Mouse (Mus musculus): ENCODE data around the gene Dnmt3b.
"Not testable (repeated sequence)": the region's sequence is repeated elsewhere in the genome, so short reads cannot be mapped to it uniquely, and the experiment has no call there.

The Dnmt3b gene

DNA sequence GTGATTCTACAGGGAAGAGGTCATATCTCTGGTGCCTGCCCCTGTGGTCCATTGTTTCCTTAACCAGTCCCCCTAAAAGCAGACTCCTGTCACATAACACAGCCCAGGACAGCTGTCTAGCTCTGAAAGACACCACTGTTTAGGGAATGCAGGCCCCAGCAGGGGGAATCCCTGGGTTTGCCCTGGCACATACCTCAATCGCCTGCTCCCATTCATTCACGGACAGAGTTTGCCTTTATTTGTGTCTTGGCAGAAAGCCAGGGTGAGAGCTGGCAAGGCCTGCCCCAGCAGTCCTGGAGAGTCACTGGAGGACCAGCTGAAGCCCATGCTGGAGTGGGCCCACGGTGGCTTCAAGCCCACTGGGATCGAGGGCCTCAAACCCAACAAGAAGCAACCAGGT, 64.0 kb downstream of the Dnmt3b start:
- DNase-seq (ENCODE audit: low read depth): no peak

DNA sequence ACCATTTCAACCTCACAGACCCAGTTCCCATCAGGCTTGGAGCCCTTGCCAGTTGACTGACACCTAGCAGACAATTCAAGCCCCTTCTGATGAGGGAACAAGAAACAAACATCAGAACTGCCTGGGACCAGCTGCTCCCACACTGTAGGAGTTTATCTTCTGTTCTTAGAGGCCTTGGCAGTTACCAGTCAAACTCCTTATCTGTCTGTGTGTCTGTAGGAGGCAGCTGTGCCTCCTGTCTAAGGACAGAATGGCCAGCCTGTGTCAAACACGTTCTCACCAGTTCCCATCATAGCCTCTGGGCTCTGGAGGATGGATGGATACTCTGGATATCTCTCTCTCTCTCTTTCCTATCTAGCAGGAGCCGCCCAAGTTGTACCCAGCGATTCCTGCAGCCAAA, 68.6 kb downstream of the Dnmt3b start:
- not testable (repeated sequence) for DNase-seq (ENCODE audit: low read depth)

DNA sequence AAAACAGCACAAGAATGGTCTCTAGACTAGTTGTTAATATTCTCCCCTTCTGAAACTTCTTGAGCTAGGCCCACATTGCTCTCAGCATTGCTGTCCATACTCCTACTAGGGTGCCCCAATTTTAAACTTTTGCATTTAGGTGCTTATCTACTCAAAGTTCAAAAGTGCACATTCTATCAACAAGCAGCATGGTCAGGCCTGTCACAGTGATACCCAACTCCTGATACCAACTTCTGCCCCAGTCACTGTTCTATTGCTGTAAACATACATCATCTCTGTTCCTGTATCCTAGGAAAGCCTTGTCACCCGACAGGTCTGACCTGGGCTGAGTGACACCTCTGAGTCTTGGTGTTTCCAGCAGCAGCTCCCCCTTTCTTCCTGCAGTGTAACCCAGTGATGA, 73.8 kb downstream of the Dnmt3b start:
- no peak for DNase-seq (ENCODE audit: low read depth)

DNA sequence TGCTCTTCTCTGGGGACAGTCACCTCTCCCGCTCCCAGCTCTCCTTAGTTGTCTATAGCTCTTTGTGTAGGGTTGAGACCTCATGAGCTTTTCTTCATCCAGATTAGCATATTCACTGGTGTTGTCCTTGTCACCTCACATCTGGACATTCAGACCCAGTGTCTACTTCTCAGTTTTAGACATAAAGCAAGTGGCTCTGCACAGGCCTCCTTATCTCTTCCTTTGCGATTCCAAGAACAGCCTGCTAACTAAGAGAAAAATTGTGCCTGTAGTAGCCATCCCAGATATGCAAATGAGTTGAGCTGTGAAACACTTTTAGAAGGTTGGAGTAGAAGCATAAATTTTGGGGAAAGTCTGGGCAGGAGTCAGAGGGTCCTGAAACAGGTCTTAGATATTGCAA, 75.2 kb downstream of the Dnmt3b start:
- peak; percentile 73 for DNase-seq (ENCODE audit: low read depth)

DNA sequence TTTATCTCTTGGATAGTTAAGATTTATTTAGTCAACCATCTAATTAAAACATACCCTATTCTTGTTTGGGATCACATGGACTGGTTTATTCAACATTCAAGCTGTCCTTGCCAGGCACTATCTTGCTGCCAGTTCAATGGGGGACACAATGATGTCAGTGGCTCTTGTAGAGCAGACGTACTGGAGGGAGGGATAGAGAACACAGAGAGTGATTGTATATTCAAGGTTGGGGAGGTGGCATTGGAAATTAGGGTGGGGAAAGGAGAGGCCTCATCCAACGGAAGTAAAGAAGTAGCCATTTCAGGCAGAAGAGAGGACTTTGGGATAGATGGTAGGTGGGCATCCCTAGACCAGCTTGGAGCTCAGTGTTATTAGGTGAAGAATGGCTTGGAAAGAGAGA, 75.6 kb downstream of the Dnmt3b start:
- no peak for DNase-seq (ENCODE audit: low read depth)

DNA sequence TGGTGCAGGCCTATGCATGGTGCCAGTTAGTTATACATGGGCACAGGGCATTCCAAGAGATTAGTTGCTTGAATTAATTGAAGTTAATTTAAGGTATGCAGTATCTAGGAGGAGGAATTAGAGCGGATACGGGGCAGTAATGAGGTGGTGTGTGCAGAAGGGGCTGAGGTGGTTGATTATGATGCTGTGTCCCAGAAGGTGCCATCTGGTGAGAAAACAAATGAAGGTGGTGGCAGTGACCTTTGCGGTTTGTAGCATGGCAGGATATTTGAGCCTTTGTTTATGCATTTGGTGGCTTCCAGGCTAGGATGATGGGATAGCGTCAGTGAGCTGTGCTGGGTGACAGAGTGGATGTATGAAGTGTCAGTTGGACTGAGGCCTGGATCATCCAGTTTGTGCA, 76.0 kb downstream of the Dnmt3b start:
- DNase-seq (ENCODE audit: low read depth): no peak

DNA sequence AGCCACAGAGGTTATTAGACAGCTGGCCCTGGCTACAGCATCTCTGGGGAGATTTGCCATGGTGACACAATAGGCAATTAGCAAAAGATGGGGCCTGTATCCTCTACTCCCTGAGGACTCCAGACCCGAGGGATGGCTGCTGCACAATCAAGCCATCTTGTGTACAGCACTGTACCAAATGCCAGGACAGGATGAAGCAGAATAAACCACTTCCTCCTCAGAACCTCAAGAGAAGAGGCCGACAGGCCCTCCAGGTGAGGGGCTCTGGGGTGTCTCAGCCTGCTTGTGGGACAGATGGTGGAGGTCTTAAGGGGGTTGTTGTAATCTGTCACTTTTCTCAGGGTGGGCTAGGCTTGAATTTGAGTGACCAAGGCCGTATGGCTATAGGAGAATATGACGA, 84.8 kb downstream of the Dnmt3b start:
- no peak for DNase-seq (ENCODE audit: low read depth)

All from c-Kit-positive CD71-positive TER-119-negative erythroid progenitor cells, embryonic 14.5 days (primary cell).